Mouse (Mus musculus): ENCODE measurements around the gene Gfra4.
"Not testable (repeated sequence)": the region's sequence is repeated elsewhere in the genome, so short reads cannot be mapped to it uniquely, and the experiment has no call there.

Gfra4 gene

DNA sequence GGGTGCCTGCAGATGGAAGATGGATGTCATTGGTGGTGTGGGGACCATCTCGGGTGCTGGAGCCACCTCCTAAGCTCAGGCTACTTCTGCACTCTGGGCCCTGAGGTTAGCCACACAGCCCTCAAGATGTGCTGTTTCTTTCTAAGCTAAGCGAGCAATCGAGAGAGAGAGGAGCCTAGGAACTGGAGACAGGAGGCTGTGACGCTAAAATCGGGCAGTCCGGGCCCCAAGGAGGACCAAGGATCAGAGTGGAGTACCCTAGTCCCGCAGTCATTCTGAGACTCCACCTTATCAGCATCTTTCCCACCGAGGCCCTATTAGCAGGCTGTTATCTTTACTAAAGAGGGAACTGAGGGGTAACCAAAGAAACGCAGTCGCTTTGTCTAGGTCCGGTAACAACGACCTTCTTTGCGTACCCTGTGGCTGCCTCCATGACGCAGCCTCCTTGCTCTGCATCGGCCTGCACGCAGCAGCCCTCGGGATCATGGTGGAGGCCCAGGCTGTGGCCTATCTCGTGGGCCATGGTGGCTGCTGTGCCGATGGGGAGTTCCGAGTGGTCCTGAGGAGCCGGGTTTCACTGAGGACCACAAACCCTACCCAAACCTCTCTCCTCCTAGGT lies 11.9 kb upstream of the Gfra4 start:
- in situ Hi-C loops (cut with MboI; ENCODE audit: low pct_unique_long_range_greater_than_20kb in 1 of 2, low sequenced_read_pairs in 2 of 2, unreplicated experiment in 1 of 2) = loop anchor here (10.0 to 25.0 kb wide), 2 partner anchors 360 to 458 kb away; no protein-coding TSS in a partner anchor

DNA sequence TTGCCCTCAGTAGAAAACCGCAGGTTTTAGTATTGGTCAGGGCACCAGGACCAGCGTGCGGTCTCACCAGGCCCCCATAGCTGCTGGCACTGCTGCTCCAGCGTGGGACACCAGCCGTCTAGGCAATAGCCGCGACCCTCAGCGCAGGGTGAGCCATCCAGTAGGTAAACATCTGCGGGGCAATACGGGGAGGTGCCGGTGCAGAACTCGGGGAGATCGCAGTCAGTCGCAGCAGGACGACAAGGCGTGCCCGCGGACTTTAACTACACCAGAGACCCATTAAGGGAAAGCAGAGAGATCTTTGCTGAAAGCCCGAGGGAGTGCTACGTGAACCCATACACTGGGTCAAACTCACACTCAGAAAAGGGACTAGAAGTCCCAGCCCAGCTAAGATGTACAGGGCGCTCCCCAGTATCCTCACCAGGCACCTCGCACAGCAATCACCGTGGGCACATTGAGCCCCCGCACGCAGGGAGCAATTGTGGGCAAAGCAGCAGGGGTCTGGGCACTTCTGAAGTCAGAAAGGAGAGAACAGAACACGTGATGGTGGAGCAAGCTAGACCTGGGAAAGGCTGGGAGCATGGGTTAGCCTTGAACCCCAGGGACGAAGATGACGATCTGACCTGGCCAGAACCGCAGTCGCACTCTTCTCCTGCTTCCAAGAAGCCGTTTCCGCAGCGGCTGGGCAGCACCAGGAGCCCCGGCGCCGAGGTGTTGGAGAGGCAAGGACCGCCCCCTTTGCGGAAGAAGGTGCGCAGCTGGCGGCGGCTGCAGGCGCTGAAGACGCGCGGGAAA lies 11.2 kb upstream of the Gfra4 start:
- in situ Hi-C loops (cut with MboI; ENCODE audit: low pct_unique_long_range_greater_than_20kb in 1 of 2, low sequenced_read_pairs in 2 of 2, unreplicated experiment in 1 of 2) = loop anchor here (10.0 to 25.0 kb wide), 2 partner anchors 361 to 458 kb away; no protein-coding TSS in a partner anchor

DNA sequence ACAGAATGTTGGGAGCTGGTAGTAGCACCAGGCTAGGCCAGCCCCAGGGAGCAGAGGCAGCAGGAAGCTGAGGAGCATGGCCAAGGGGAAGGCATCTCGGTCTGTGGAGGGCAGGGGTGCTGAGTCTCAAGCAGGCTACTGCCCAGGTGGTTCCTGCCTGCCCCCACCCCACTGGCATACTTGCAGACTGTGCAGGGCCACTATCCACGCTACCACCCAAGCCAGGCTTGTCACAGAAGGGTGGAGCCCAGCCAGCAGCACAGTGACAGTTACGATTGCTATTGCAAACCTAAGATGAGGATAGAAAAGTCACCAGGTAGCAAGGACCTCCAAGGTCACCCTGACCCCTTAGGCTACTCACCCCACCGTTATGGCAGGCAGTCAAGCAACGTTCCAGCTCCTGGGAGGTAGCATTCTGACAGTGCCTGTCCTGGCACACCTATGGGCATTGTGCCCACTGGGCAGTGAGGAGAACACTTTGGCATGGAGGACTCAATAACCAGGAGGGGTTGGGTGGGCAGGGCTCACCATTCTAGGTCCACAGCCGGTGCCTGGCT lies 10.1 kb upstream of the Gfra4 start:
- in situ Hi-C loops (cut with MboI; ENCODE audit: low pct_unique_long_range_greater_than_20kb in 1 of 2, low sequenced_read_pairs in 2 of 2, unreplicated experiment in 1 of 2) = loop anchor here (10.0 to 25.0 kb wide), 2 partner anchors 362 to 459 kb away; no protein-coding TSS in a partner anchor

DNA sequence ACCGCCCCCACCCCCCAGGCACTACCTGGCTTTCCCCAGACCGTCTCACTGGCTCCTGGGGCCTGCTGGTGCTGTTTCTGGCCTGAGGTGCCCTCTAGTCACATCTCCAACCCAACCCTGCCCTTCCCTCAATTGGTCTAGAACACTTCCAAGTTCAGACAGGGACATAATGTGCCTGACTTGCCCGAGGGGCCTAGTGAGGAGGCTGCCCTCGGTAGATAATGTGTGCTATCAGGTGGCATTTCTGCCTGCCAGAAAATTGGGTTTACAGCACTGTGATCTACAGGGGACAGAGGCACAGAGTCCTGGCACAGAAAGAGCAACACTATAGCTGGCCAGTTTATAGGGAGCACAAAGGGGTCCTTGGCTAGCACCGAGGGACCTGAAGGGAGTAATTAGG lies 9.2 kb upstream of the Gfra4 start:
- in situ Hi-C loops (cut with MboI; ENCODE audit: low pct_unique_long_range_greater_than_20kb in 1 of 2, low sequenced_read_pairs in 2 of 2, unreplicated experiment in 1 of 2) = loop anchor here (10.0 to 25.0 kb wide), 2 partner anchors 363 to 460 kb away; no protein-coding TSS in a partner anchor

- in situ Hi-C loops (cut with MboI; ENCODE audit: low pct_unique_long_range_greater_than_20kb in 1 of 2, low sequenced_read_pairs in 2 of 2, unreplicated experiment in 1 of 2) = no loop called here
These were observed 3.1 kb upstream of the Gfra4 start for GRCm38 (mm10) chr2:131046025-131046424.

GRCm38 (mm10) chr2:131044989-131045720 lies 2.3 kb upstream of the Gfra4 start:
- in situ Hi-C loops (cut with MboI; ENCODE audit: low pct_unique_long_range_greater_than_20kb in 1 of 2, low sequenced_read_pairs in 2 of 2, unreplicated experiment in 1 of 2) = no loop called here

GRCm38 (mm10) chr2:131044354-131044852 lies 1.5 kb upstream of the Gfra4 start:
- in situ Hi-C loops (cut with MboI; ENCODE audit: low pct_unique_long_range_greater_than_20kb in 1 of 2, low sequenced_read_pairs in 2 of 2, unreplicated experiment in 1 of 2) = no loop called here

- in situ Hi-C loops (cut with MboI; ENCODE audit: low pct_unique_long_range_greater_than_20kb in 1 of 2, low sequenced_read_pairs in 2 of 2, unreplicated experiment in 1 of 2) = no loop called here
These were observed 1.7 kb downstream of the Gfra4 start for GRCm38 (mm10) chr2:131040854-131041825.

DNA sequence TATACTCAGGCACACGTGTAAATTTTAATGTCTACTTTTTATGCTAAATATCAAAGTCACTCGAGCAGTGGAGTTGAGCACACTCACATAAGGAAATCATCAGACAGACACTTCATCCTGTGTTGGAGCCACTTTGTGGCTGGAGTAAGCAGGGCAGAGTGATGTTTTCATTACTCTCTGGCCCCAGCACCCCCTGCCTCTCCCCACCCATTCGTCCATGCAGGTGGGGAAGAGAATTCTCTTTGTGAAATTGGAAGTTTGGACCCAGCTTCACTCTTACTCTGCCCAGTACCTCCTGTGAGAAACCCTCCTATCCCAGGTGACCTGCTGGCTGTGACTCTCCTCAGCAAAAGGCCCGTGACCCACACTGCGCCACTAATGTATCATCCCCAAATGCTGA lies 4.2 kb downstream of the Gfra4 start:
- in situ Hi-C loops (cut with MboI; ENCODE audit: low pct_unique_long_range_greater_than_20kb in 1 of 2, low sequenced_read_pairs in 2 of 2, unreplicated experiment in 1 of 2) = no loop called here

- in situ Hi-C loops (cut with MboI; ENCODE audit: low pct_unique_long_range_greater_than_20kb in 1 of 2, low sequenced_read_pairs in 2 of 2, unreplicated experiment in 1 of 2) = no loop called here
These were observed 4.7 kb downstream of the Gfra4 start for GRCm38 (mm10) chr2:131038197-131038596.

- in situ Hi-C loops (cut with MboI; ENCODE audit: low pct_unique_long_range_greater_than_20kb in 1 of 2, low sequenced_read_pairs in 2 of 2, unreplicated experiment in 1 of 2) = no loop called here
These were observed 5.5 kb downstream of the Gfra4 start for GRCm38 (mm10) chr2:131037226-131037990.

GRCm38 (mm10) chr2:131036757-131037156 lies 6.1 kb downstream of the Gfra4 start:
- in situ Hi-C loops (cut with MboI; ENCODE audit: low pct_unique_long_range_greater_than_20kb in 1 of 2, low sequenced_read_pairs in 2 of 2, unreplicated experiment in 1 of 2) = no loop called here

GRCm38 (mm10) chr2:131036343-131036742 lies 6.5 kb downstream of the Gfra4 start:
- in situ Hi-C loops (cut with MboI; ENCODE audit: low pct_unique_long_range_greater_than_20kb in 1 of 2, low sequenced_read_pairs in 2 of 2, unreplicated experiment in 1 of 2) = no loop called here

DNA sequence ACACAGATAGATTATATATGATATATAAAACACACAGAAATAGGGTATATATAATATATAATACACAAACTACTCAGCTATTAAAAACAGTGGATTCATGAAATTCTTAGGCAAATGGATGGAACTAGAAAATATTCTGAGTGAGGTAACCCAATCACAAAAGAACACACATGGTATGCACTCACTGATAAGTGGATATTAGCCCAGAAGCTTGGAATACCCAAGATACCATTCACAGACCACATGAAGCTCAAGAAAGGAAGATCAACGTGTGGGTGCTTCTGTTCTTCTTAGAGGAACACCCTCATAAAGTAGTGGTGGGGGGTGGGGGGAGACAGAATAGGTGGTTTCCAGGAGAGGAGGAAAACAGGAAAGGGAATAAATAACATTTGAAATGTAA lies 11.5 kb downstream of the Gfra4 start:
- in situ Hi-C loops (cut with MboI; ENCODE audit: low pct_unique_long_range_greater_than_20kb in 1 of 2, low sequenced_read_pairs in 2 of 2, unreplicated experiment in 1 of 2) = not testable (repeated sequence)

DNA sequence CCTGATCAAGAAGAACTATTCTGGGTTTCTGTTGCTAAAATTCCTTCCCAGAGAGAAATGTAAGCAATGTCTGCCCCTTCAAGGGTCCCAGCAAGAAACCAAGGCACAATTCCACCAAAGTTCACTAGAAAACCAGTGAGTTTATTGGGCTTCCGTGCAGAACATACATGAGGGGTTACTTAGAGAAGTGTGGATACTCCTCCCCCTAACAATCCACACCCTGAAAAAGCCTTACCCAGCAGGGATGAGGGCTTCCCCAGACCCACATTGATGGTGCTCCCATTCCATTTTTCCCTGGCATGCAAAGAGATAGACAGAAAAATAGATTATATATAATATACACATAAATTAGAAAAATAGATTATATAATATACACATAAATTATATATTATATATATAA lies 11.9 kb downstream of the Gfra4 start:
- in situ Hi-C loops (cut with MboI; ENCODE audit: low pct_unique_long_range_greater_than_20kb in 1 of 2, low sequenced_read_pairs in 2 of 2, unreplicated experiment in 1 of 2) = no loop called here

- in situ Hi-C loops (cut with MboI; ENCODE audit: low pct_unique_long_range_greater_than_20kb in 1 of 2, low sequenced_read_pairs in 2 of 2, unreplicated experiment in 1 of 2) = no loop called here
These were observed 12.3 kb downstream of the Gfra4 start for GRCm38 (mm10) chr2:131030561-131030960.
